Mouse (Mus musculus) heart, postnatal 14 days (tissue): ENCODE measurements around the gene Leng9. TPM values are rescaled to one million over a fixed set of nuclear protein-coding genes. Genes with fewer than 3 reads are reported as not detected.

ENCODE experiments used
- DNase-seq, 2 experiments: peaks; one replicate each; pipeline ENCODE4 v3.0.0; 2021 to 2022
- intact Hi-C: fragments of 180-260 bp; cut with DNase I; formaldehyde crosslinking; loops from one replicate; pipeline ENCODE4 v1.15.1; 2025
- total RNA-seq, 2 experiments: library from RNA; stranded (reverse); gene quantifications; 2 replicates each; pipeline ENCODE4 v1.2.3; 2021

Gene Leng9
- total RNA-seq, 2 experiments from 2014 or later = 2.7 to 3.4 TPM

DNA sequence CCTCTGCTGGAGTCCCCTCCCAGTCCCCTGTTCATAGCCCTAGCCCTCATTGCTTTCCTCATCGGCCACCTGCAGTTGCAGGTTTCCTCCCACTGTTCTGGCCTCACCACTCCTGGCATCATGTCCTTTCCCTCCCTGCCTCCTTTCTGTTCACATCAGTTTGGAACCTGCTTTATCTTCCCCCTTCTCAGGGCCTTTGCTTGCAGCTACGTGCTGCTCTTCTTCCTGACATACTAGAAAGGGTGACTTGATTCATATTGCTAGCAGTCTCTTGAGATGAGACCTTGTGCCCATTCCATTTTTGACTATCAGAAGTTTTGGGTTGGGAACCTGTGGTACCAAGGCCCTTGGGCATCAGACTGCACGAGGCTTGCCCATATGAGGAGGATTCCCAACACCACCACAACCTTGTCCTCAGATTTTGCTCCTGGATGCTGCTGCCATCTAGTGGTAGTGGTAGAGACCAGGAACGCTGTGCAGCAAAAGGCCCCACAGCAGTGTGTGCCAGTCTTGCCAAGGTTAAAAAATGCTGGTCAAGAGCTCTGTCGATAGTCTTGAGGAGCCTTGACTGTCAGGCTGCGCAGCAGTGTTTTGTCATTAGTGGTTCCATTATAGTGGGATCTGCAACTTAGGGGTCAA lies 4.5 kb downstream of the Leng9 start:
- intact Hi-C loops = loop anchor here (10.0 kb wide), 2 partner anchors 481 to 939 kb away; partner anchors contain the start of genes Epn1 and Leng1
- DNase-seq = peak; percentile 51 to 66

DNA sequence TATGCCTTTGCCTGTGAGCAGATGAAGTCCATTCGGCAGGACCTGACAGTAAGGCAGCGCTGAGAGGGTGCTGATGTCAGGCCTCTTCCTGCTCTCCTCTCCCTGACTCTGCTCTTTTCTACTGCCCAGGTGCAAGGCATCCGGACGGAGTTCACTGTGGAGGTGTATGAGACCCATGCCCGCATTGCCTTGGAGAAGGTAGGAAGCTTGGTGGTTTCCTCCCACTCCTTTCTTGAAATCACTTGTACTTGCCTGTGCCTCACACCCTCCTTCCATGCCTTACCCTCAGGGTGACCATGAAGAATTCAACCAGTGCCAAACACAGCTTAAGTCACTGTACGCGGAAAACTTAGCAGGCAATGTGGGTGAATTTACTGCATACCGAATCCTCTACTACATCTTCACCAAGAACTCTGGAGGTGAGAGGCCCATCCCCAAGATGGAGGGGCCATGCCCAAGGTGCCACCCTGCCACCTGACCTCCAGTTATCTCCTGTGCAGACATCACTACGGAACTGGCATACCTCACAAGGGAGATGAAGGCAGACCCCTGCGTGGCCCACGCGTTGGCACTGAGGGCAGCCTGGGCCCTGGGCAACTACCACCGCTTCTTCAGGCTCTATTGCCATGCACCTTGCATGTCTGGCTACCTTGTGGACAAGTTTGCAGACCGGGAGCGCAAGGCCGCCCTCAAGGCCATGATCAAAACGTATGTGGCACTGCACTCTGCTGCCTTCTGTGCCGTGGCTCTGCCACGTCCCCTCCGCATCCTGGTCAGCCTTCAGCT lies 5.2 kb downstream of the Leng9 start:
- intact Hi-C loops = loop anchor here (10.0 kb wide), 2 partner anchors 480 to 940 kb away; partner anchors contain the start of genes Epn1 and Leng1
- DNase-seq = peak in 1 of 2 experiments; percentile 0

DNA sequence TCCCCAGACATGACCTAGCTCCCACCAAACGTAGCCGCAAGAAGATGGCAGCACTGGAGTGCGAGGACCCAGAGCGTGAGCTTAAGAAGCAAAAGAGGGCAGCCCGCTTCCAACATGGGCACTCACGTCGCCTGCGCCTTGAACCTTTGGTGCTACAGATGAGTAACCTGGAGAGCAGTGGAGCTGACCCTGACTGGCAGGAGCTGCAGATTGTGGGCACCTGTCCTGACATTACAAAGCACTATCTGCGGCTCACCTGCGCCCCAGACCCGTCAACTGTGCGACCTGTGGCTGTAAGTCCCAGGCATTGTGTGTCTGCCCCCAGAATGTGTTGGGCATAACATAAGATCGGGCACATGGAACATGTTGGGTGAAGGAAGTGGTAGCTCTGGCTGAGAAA lies 6.1 kb downstream of the Leng9 start:
- intact Hi-C loops = loop anchor here (10.0 kb wide), 2 partner anchors 479 to 941 kb away; partner anchors contain the start of genes Epn1 and Leng1
- DNase-seq = peak in 1 of 2 experiments; percentile 0

DNA sequence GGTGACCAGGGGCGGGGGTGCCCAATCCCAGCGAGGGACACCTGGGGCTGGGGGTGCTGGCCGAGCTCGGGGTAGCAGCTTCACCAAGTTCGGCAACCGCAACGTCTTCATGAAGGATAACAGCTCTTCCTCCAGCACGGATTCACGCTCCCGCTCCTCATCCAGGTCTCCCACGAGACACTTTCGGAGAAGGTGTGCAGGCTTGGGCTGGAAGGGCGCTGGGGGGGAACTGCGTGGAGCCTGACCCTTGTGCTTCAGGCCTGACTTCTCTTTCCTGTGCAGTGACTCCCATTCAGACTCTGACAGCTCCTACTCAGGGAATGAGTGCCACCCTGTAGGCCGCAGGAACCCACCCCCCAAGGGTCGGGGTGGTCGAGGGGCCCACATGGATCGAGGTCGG lies 6.7 kb downstream of the Leng9 start:
- no peak for DNase-seq
- intact Hi-C loops = loop anchor here (10.0 kb wide), 2 partner anchors 479 to 941 kb away; partner anchors contain the start of genes Epn1 and Leng1

DNA sequence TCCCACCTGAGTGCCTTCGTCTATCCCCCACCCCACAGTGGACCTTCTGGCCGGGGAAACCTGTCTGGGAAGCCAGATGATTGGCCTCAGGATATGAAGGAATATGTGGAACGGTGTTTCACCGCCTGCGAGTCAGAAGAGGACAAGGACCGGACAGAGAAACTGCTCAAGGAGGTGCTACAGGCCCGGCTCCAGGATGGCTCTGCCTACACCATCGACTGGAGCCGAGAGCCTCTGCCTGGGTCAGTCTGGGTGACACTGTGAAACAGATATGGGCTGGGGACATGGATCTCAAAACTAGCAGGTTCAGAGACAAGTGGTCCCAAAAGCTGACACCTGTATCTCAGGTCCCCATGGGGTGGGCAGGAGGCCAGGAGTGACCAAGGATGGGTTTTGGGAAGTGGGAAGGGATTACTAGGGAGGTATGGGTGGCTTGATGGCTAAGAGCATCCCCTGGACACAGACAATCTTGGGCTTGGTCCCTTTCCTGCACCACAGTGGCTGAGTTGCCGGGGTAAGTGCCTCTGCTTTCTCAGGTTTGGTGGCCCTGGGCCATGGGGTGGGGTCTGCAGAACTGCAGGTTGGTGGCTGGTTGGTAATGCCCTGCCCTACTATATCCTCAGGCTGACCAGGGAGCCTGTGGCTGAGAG lies 7.3 kb downstream of the Leng9 start:
- DNase-seq = no peak
- intact Hi-C loops = loop anchor here (10.0 kb wide), 2 partner anchors 478 to 942 kb away; partner anchors contain the start of genes Epn1 and Leng1

DNA sequence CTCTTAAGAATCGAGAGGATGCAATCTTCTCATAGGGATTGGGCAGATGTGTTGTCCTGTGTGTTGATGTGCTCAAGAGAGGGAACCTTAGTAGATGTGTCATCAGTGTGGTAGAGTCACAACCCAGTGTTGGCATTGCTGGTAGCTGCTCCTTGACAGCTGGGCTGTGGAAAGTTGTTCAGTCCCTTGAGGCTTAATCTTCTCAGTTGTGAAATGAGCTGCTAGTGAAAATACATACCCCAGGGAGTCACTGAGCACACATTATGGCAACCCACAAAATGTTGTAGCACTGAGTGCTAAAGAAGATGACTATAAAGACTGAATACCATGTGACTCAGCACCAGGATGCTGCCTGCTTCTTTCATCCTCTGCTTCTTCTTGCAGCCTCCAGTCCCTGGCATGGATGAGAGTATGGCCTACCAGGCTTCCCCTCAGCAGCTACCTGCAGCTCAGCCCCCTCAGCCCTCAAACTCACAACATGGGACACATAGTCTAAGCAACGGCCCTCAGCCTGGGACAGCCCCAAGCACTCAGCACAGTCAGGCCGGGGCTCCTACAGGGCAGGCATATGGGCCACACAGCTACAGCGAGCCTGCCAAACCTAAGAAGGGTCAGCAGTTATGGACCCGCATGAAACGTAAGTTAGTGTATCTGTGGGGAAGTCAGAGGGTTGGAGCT lies 8.4 kb downstream of the Leng9 start:
- no peak for DNase-seq
- intact Hi-C loops = loop anchor here (10.0 kb wide), 2 partner anchors 477 to 943 kb away; partner anchors contain the start of genes Epn1 and Leng1

DNA sequence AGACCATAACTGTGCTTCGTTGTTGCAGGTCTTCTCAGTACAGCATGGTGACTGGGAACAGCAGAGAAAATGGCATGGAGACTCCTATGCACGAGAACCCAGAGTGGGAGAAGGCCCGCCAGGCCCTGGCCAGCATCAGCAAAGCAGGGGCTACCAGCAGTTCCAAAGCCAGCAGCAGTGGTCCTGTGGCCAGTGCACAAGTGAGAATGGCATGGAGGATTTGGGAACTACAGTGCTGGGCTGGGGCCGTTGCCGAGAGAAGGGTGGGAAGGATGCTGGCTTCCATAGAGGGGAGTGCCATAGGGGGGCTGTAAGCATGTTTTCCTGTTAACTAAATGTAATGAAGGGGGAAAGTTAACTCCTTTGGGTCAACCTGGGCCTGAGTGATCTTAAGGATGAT lies 10.8 kb downstream of the Leng9 start:
- DNase-seq = no peak
- intact Hi-C loops = loop anchor here (5.0 to 10.0 kb wide), 2 partner anchors 155 to 668 kb away; no protein-coding TSS in a partner anchor

DNA sequence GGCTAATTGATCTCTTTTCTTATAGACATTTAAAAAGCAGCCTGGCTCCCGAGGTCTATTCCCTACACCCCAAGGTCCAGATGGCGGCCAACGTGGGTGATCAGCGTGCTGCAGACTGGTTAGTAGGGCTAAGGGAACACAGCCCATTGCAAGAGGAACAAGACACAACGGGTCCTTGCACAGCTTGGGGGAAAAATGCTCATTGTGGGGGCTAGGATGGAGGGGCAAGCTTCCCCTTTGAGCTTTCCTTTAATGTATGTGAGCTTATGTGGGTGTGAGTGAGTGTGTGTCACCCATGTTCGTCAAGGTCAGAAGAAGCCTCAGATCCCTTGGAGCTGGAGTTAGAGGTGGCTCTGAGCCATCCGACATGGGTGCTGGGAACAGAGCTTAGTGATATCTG lies 11.5 kb downstream of the Leng9 start:
- DNase-seq = no peak
- intact Hi-C loops = loop anchor here (5.0 to 10.0 kb wide), 2 partner anchors 156 to 669 kb away; no protein-coding TSS in a partner anchor

DNA sequence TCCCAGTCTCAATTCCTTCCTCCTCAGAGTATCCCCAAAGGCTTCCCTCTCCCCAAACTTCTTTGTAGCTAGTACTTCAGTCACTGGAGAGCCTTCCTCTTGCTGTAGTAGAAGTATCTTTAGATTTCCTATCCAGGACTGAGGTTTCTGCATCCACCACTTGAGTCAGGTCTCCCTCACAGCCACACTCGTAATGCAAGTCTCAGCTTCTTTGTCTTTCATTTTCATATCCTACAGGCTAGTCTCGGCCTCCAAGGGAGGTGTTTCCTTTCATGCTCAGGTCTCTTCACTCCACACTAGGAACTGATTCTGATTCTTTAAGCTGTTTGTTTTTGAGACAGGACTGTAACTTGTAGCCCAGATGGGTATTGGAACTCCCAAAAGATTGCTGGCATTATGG lies 12.0 kb downstream of the Leng9 start:
- intact Hi-C loops = loop anchor here (5.0 to 10.0 kb wide), 2 partner anchors 157 to 669 kb away; no protein-coding TSS in a partner anchor
- DNase-seq = no peak

DNA sequence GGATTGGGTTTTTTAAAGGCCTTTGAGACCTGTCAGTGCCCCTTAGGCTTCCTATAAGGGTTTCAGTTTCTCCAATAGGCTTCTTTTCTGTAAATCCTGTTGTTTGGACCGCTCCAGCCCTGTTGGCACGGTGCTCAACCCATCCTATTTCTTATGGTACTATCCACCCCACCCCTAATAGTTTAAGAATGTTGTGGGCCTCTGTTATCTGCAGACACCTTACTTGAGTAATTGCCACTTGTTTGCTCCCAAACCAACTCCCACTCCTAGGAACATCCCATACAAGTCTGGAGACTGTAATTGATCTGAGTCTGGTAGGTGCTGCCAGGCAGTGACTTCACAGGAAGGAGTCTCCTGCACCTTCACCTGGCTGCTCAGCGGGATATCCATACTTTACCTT lies 12.4 kb downstream of the Leng9 start:
- intact Hi-C loops = loop anchor here (5.0 to 10.0 kb wide), 2 partner anchors 157 to 670 kb away; no protein-coding TSS in a partner anchor
- no peak for DNase-seq

DNA sequence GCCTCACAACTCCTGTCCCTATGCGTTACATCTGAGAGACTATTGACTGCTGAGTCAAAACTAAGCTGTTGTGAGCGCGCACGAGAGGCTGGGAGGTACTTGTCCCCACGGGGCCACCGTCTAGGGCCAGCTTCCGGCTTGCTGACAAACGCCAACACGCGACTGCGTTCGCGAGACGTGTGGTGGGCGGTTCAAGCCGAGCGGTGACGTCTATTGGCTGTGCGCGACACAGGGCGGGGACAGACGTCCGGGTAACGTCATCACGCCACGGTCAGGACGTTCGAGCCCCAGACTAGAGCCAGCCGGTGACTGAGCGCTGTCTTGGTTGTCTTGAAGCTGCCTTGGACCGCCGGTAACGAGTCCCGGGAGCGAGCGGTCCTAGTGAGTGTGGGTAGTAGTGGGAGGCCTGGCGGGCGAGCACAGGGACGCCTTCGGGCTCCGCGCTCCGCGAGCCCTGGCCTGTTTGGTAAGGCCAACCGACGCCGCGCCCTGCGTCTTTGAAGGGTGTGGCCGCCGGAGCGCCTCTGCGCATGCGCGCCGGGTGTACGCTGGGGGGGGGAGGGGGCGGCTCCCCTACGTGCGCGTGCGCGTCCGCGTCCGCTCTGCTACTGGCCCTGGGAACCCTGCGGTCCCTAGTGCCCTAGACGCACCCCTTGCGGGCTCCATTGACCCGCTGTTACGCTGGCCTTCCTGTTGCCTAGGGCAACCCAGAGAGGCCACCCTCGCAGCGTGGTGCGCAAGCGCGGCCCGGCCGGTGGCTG lies 13.2 kb downstream of the Leng9 start, which contains the start of gene Leng8:
TSS of gene Leng8 (plus strand) at position 269 of the 761 bp plus-strand sequence.
- peak; percentile 97 to 99 for DNase-seq
- intact Hi-C loops = loop anchor here (5.0 to 10.0 kb wide), 2 partner anchors 158 to 670 kb away; no protein-coding TSS in a partner anchor

DNA sequence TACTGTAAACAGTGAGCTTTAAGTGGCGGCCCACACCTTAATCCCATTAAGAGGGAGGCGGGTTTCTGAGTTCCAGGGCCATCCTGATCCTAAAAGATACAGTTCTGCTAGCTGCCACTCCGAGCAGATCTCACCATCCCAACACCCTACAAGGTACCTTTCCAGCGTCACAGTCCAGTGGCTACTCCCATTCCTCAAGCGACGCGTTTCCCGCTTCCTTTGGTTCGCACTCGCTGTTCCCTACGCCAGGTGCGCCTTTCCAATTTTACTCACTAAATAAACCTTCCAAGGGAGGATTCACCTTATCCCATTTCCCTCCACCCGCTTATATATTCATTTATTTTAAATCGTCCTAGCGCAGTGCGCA lies 13.8 kb downstream of the Leng9 start:
- intact Hi-C loops = loop anchor here (5.0 to 10.0 kb wide), 2 partner anchors 158 to 671 kb away; no protein-coding TSS in a partner anchor
- no peak for DNase-seq

DNA sequence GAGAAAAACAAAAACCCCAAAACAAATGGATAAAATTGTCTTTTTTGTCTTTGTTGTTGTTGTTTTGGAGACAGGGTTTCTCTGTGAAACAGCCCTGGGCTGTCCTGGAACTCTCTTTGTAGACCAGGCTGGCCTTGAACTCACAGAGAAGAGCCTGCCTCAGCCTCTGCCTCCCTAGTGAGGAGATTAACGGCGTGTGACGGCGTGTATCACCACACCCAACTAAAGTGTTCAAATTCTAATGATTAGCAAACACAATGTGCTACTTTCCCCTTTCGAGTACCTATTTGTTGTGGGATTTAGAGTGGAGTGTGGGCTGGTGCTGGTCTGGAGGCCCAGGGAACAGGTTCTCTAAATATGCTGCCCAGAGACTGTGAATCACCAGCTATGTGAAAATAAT lies 15.3 kb downstream of the Leng9 start:
- no peak for DNase-seq
- intact Hi-C loops = loop anchor here (5.0 to 10.0 kb wide), 3 partner anchors 160 to 672 kb away; partner anchors contain the start of gene Tnni3

DNA sequence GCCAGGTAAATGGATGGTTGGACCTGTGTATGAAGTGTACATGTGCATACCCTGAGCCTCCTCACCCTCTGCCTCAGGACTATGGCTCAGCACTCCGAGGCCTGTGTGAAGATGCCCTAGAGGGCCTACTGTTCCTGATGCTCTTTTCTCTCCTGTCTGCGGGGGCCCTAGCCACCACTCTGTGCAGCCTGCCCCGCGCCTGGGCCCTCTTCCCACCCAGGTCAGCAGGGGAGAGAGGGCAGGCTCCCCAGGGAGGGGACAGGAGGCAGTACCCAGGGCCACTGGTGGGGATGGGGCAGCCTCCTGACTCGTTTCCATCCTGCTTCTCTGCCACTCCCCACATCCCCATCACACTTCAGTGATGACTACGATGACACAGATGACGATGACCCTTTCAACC lies 17.2 kb downstream of the Leng9 start:
- intact Hi-C loops = loop anchor here (2.0 to 10.0 kb wide), 4 partner anchors 162 to 389 kb away; partner anchors contain the start of gene Tnni3
- DNase-seq = no peak

DNA sequence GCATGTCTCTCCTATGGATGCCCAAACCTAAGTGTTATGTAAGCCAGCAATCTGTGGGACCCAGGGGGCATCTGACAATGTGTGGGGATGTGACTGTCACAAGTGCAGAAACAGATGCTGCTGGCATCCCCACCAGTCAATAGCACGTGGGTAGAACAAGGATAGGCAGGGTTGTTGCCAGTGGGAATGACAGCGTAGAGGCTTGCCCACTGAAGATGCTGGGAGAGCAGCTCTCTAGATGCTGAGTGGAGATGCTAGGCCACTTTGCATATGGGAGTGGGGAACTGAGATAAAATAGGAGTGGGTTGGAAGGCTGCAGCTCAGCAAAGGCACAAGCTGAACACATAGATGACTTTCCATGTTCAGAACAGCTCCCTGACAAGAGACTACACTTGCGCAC lies 17.6 kb downstream of the Leng9 start:
- intact Hi-C loops = loop anchor here (2.0 to 10.0 kb wide), 4 partner anchors 162 to 390 kb away; partner anchors contain the start of gene Tnni3
- no peak for DNase-seq

DNA sequence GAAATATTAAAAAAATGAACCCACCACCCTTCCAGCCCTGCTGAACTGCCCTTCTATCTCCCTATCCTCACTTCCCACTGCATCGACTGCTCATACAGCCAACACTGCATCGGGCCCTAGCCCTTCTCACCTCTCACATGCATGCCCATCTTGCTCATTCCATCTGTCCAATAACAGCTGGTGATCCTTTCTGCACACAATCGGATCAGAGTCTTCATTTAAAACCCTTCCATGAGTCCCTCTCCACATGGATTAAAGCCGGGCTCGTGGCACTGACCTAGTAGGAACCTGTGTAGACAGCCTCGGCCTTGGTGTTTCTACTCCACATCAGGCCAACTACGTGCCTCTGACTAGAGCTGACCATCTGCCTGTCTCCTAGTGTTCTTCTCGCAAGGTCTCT lies 18.2 kb downstream of the Leng9 start:
- DNase-seq = no peak
- intact Hi-C loops = loop anchor here (2.0 to 10.0 kb wide), 4 partner anchors 163 to 390 kb away; partner anchors contain the start of gene Tnni3

DNA sequence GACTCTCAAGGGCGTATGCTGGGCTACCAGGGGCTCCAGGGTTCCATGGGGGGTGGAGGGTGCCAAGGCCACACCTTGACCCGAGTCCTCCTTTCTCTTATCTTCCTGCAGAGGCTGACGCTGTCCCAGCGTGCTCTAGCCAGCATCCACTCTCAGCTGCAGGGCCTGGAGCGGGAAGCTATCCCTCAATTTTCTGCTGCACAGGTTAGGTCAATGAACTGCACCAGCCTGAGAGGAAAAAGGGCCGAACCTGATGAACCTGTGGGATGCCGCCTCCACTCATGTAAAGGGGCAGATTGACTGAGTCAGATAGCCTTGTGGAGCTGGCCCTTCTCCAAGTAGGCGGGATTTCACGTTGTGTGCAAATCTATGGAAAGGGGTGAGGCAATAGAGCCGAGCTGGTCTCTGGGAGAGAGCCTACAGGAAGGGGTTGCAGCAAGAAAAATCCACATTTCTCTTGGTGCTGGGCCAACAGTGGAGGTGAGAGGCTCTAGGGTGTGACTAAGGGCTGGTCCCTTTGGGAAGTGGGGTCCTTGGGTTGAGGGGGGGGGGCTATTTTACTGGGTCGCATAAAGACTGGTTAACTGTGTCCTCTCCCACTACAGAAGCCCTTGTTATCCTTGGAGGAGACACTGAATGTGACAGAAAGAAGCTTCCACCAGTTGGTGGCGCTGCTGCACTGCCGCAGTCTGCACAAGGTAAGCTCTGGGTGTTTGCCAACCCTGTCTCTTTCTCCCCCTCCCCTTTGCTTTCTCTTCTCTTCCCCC lies 19.3 kb downstream of the Leng9 start:
- intact Hi-C loops = loop anchor here (5.0 to 10.0 kb wide), 2 partner anchors 164 to 391 kb away; partner anchors contain the start of gene Tnni3
- DNase-seq = peak; percentile 85 to 90

DNA sequence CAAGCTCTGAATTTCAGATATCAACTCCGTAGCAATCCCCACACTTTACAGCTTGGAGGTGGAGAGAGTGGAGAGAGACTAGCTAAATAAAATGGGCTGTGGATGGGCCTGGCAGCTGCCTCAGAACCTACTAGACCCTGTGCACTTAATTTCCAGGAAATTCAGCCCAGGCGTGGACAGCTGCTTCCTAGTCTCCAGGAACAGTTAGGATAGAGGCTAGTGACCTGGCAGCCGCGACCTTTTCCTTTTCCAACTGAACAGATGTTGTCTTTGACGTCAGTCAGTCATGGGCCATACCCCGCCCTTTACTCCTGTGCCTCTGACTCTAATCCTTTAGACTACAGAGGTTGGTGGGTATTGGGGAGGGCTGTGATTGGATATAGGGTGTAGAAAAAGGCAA lies 21.3 kb downstream of the Leng9 start:
- peak; percentile 72 to 74 for DNase-seq
- intact Hi-C loops = no loop called here
